Mouse (Mus musculus) limb, embryonic 14.5 days (tissue): Measurements from ENCODE around the gene Col4a2. TPM values are rescaled to one million over a fixed set of nuclear protein-coding genes. Genes with fewer than 3 reads are reported as not detected.
A peak's percentile ranks its signal among the peaks of the same experiment; 100 is the strongest.

Experiments used
- ATAC-seq: fragments of 200-750 bp; cut with Nextera tagmentation; 2 replicates; pipeline ENCODE4 v1.8.0; 2017; ENCODE audit warnings: low read depth, moderate number of reproducible peaks, moderate TSS enrichment; ENCODE audit not compliant: low FRiP score
- DNase-seq: peaks from one replicate; pipeline ENCODE4 v3.0.0-alpha.2; 2015; ENCODE audit warnings: low spot score
- H3K27ac ChIP-seq: fragments of 300-500 bp; sonication (generic); replicated peaks from 2 replicates; pipeline ENCODE4 v1.5.1; 2014; ENCODE audit warnings: low read depth, mild to moderate bottlenecking, low read length, moderate library complexity, mixed read lengths
- H3K27me3 ChIP-seq: fragments of 300-500 bp; sonication (generic); 2 replicates; pipeline ENCODE4 v1.6.1; 2014; ENCODE audit warnings: low read length, mixed read lengths; ENCODE audit not compliant: control insufficient read depth, insufficient read depth
- H3K36me3 ChIP-seq: fragments of 300-500 bp; sonication (generic); 2 replicates; pipeline ENCODE4 v1.6.1; 2014; ENCODE audit warnings: mild to moderate bottlenecking, low read length, moderate library complexity, mixed read lengths; ENCODE audit not compliant: control insufficient read depth, insufficient read depth
- H3K4me1 ChIP-seq: fragments of 300-500 bp; sonication (generic); 2 replicates; pipeline ENCODE4 v1.6.1; 2014; ENCODE audit warnings: antibody characterized with exemption, low read length, mixed read lengths; ENCODE audit not compliant: control insufficient read depth, insufficient read depth
- H3K4me2 ChIP-seq: fragments of 300-500 bp; sonication (generic); replicated peaks from 2 replicates; pipeline ENCODE4 v1.6.1; 2014; ENCODE audit warnings: low read depth, mild to moderate bottlenecking, low read length, moderate library complexity; ENCODE audit not compliant: severe bottlenecking
- H3K4me3 ChIP-seq: fragments of 300-500 bp; sonication (generic); replicated peaks from 2 replicates; pipeline ENCODE4 v1.5.1; 2014; ENCODE audit warnings: low read length
- H3K9ac ChIP-seq: fragments of 300-500 bp; sonication (generic); 2 replicates; pipeline ENCODE4 v1.6.1; 2014; ENCODE audit warnings: mild to moderate bottlenecking, low read depth, low read length, moderate library complexity; ENCODE audit not compliant: severe bottlenecking
- H3K9me3 ChIP-seq: fragments of 300-500 bp; sonication (generic); 2 replicates; pipeline ENCODE4 v1.6.1; 2016; ENCODE audit warnings: low read length; ENCODE audit not compliant: control insufficient read depth
- POLR2A ChIP-seq: fragments of 200-500 bp; IDR thresholded peaks from 2 replicates; pipeline ENCODE4 v1.8.0; 2012; ENCODE audit warnings: inconsistent platforms, mild to moderate bottlenecking, moderate library complexity, borderline replicate concordance; ENCODE audit not compliant: insufficient read depth, insufficient read length; ENCODE audit errors: extremely low read depth
- whole genome bisulfite sequencing: fragments of 180-500 bp; shearing (Covaris S2); extraction: QIAGEN DNeasy Blood & Tissue Kit; methylation state at CpG from one replicate; pipeline ENCODE4 v1.1.7; 2014; 5-methylcytosine and 5-hydroxymethylcytosine counted together
- polyA plus RNA-seq, 2 experiments: library from polyadenylated mRNA; depleted of rRNA in 1 of 2; stranded (reverse) in 1 of 2; unstranded in 1 of 2; fragments of >200 nt; fragmentation: Nextera tagmentation in 1 of 2; extraction: Ambion mirVana in 1 of 2; gene quantifications; 2 replicates each; pipeline versions ENCODE4 v1.2.1 to v1.2.3; 2012 to 2014

The Col4a2 gene
- polyA plus RNA-seq (2012; rRNA removed), result 89.0 and 109 TPM in 2 replicates
- polyA plus RNA-seq (2014; fragmentation: Nextera tagmentation; extraction: Ambion mirVana), result 76.3 and 76.4 TPM in 2 replicates

DNA sequence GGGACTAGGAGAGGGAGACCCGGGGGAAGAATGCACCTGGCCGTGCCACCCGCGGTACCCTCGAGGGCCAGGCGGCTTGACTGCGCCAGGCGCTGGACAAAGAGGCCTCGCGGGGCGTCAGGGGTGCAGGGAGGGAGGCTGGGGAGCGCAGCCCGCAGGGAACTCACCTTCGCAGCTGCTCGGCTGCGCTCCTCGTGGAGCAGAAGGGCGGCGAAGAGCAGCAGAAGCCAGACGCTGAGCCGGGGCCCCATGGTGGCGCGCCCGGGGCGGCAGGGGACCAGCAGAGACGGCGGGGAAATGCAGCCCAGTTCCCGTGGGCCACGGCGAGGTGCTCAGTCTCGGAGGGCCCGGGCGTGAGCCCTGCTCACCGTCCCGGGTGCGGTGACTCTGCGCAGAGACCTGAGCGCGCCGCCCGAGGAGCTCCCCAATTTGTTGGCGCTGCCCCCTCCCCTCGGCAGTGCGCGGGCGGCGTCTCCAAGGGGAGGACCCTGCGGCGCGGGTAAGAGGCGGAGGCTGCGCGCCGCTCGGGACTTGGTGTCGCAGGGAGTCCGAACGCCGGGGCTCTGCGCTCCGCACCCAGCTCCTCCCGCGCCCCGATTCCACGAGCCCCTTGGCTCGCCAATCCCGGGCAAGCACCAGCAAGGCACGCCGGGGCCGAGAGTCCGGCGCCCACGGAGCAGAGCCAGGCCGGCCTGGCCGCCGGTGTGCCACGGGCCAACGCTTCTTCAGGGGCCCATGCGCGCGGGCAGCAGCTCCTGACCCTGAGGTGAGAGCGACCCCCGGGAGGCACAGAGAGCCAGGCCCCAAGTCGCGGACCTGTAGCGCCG, at the start of gene Col4a2, which contains the start of gene Col4a1:
Gene Col4a2 (plus strand): TSS at position 457 of the 827 bp plus-strand sequence.
Gene Col4a1 (minus strand): TSS at position 478 of the 827 bp plus-strand sequence.
- Histone ChIP-seq H3K27ac (peak within 1 kb of the TSS; percentile 87), H3K9ac (peak within 1 kb of the TSS; percentile 89), H3K4me3 (peak within 1 kb of the TSS; percentile 73), H3K4me1 (peaks cover 17% of the 10 kb centered on the region), H3K9me3 (no peaks in the 10 kb centered on the region), H3K36me3 (0 out of 2 replicates have a peak, but pooled peaks cover 4% of the 10 kb centered on the region), H3K27me3 (no peaks in the 10 kb centered on the region), H3K4me2 (peak within 1 kb of the TSS; percentile 93)
- WGBS, result under 1% methylated on average over 58 of the region's 87 CpGs
- DNase-seq, result peak; percentile 74
- peak; percentile 80 for ATAC-seq
- TF ChIP-seq POLR2A, result 0 out of 2 replicates have a peak, but pooled peaks have one; percentile 13

DNA sequence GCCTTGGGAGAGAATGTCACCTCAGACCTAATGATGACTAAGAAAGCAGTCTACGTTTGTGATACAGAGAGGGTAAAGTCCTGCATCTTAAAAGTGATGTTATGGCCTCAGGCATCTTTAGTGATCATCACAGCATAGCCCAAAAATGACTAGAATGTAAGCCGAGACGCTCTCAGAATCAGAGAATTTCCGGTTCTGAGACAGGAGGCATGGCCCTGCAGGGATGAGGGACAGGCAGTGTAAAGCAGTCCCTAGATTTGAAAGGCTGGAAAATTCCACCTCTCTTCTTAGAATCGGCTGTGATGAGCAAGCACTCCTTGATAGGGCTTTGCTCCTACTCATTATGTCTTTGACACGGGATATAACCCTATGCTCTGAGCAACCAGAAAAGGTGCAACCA, 48.8 kb upstream of the Col4a2 start:
- Histone ChIP-seq H3K9me3 (no peaks in the 10 kb centered on the region), H3K4me1 (peaks cover 19% of the 10 kb centered on the region), H3K27me3 (no peaks in the 10 kb centered on the region), H3K4me3 (no peak overlapping the region), H3K4me2 (no peak overlapping the region), H3K27ac (no peak overlapping the region), H3K36me3 (no peaks in the 10 kb centered on the region), H3K9ac (no peak overlapping the region)
- ATAC-seq (no peak), DNase-seq (no peak)
- no peak for TF ChIP-seq POLR2A
- WGBS, result 77% methylated on average over 6 of the region's 6 CpGs

DNA sequence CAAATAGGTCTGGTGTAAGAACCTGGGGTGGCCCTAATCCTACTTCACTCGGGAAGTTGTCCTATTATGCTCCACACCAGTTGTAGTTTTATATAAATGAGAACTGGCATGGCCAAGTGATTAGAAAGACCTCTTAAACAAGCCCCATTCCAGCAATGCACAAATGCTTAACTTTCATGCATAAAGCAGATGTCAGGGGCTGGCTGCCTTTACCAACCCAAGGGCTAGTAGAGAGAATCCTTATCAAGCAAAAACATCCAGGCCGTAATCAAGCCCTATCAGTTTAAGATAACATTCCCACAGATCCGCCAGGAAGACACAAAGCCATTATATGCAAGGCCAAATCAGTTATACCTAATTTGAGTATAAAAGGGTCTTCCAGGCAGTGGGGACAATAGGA, 46.6 kb upstream of the Col4a2 start:
- H3K27ac ChIP-seq, result no peak overlapping the region
- H3K4me3 ChIP-seq, result no peak overlapping the region
- no peak overlapping the region for H3K4me2 ChIP-seq
- H3K27me3 ChIP-seq, result no peaks in the 10 kb centered on the region
- peaks cover 15% of the 10 kb centered on the region for H3K4me1 ChIP-seq
- H3K9me3 ChIP-seq, result no peaks in the 10 kb centered on the region
- no peak for DNase-seq
- no peak overlapping the region for H3K9ac ChIP-seq
- WGBS, result 89% methylated on average over 3 of the region's 3 CpGs
- no peaks in the 10 kb centered on the region for H3K36me3 ChIP-seq
- no peak for TF ChIP-seq POLR2A
- ATAC-seq, result no peak

DNA sequence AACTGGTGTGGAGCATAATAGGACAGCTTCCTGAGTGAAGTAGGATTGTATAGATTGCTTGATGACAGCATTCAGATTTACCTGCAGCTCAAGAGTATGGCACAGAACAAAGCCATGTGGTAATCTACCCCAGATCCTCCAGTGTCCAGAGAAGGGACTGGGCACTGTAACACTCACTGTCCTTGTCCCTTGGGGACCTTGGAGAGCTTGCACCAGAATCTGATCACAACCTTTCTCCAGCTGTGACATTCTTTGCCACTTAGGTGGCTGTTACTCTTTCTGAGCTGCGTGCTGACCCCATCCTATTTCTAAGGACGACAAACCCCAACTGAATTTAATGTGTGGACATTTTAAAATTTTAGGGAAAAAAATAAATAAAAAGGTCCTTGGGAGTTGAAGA, 46.1 kb upstream of the Col4a2 start:
- 89% methylated on average over 2 of the region's 2 CpGs for WGBS
- H3K9me3 ChIP-seq, result no peaks in the 10 kb centered on the region
- TF ChIP-seq POLR2A, result no peak

DNA sequence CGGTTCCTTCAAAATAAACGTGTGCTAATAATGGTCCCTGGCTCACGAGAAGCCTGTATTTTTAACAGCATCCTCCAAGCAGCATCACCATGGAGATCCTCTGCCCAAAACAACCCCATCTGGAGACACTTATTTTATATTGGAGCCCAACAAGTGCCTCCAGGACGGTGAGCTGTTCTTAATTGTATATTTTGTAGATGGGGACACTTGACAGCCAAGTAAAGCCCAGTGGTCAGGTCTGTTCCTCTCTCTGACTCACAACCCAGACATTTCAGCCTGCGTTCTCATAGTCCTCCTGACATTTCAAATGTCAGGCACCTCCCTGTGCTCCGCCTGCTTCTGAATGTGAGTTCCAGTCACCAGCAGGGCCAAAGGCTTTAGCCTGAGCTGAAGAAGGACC, 43.9 kb upstream of the Col4a2 start:
- Histone ChIP-seq H3K4me3 (no peak overlapping the region), H3K9ac (no peak overlapping the region), H3K9me3 (no peaks in the 10 kb centered on the region), H3K27me3 (no peaks in the 10 kb centered on the region), H3K36me3 (no peaks in the 10 kb centered on the region), H3K4me2 (no peak overlapping the region), H3K4me1 (peaks cover 11% of the 10 kb centered on the region), H3K27ac (no peak overlapping the region)
- DNase-seq (peak; percentile 37), ATAC-seq (peak; percentile 75)
- WGBS, result 34% methylated on average over 6 of the region's 6 CpGs
- no peak for TF ChIP-seq POLR2A

More for the DNA sequence above, 46.1 kb upstream of the Col4a2 start:
- H3K36me3 ChIP-seq, result no peaks in the 10 kb centered on the region
- H3K4me2 ChIP-seq, result no peak overlapping the region
- H3K4me1 ChIP-seq, result peaks cover 17% of the 10 kb centered on the region
- H3K27me3 ChIP-seq, result no peaks in the 10 kb centered on the region
- H3K27ac ChIP-seq, result no peak overlapping the region
- no peak overlapping the region for H3K4me3 ChIP-seq
- ATAC-seq (no peak), DNase-seq (no peak)
- H3K9ac ChIP-seq, result no peak overlapping the region
